Mouse (Mus musculus) embryo, embryonic 11.5 days (tissue): ENCODE data around the gene Klhl26.

Experiments used
- DNase-seq: peaks from one replicate; pipeline ENCODE4 v3.0.0-alpha.2; 2012; ENCODE audit warnings: low read depth, low spot score

Gene Klhl26

DNA sequence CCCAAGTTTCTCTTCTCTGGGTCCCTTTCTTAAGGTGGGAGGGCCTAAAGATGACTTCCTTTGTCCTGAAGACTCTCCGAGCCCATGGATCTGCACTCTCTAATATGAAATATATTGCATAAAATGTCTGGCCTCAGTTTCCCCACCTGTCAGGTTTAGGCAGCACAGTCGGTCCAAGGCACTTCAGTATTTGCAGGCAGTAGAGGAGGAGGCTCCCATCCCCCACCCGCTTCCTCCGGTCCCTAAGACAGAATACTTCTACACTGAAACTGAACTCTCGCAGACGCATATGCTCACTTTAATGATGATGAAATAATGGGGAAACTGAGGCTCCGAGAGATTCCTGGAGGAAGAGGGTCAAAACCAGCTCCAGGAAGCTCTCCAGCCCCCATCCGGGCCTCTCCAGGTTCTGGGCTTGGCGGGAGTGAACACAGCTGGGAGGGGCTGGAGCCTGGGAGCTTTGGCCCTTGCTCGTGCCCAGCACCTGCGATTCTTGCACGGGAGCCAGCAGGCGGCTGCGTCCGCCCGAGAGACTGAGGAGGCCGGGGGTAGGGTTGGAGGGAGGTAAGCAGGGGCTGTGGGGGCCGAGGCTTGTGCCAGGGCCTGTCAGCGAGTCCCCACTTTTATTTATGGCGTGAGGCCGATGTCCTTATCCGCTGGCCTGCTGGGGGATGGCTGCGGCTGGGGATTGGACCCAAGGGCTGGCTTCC is 25.2 kb upstream of the Klhl26 start:
- no peak for DNase-seq

DNA sequence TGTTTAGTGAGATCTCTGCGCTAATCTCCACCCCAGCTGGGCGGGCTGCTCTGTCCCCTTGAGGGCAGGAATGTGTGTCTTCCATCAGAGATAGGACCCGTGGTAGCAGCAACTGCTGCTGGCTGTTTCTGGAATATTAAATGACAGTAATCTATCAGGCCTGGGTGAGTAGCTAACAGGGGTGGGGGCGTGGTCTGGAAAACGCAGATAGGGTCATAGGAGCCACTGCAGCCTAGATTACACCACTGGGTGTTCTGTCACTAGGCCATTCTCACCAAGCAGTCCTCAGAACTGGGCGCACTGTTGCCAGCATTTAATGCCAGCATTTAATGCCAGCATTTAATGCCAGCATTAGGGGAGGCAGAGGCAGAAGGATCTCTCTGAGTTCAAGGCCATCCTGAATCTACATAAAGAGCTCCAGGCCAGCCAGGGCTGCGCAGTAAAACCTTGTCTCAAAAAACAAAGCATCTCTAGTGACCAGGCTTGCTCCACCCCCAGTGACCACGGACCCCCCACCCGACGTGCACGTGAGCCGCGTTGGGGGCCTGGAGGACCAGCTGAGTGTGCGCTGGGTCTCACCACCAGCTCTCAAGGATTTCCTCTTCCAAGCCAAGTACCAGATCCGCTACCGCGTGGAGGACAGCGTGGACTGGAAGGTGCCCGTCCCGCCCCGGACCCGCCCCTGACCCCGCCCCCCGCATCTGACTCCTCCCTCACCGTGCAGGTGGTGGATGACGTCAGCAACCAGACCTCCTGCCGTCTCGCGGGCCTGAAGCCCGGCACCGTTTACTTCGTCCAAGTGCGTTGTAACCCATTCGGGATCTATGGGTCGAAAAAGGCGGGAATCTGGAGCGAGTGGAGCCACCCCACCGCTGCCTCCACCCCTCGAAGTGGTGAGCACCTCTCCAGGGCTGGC is 23.9 kb upstream of the Klhl26 start:
- no peak for DNase-seq

DNA sequence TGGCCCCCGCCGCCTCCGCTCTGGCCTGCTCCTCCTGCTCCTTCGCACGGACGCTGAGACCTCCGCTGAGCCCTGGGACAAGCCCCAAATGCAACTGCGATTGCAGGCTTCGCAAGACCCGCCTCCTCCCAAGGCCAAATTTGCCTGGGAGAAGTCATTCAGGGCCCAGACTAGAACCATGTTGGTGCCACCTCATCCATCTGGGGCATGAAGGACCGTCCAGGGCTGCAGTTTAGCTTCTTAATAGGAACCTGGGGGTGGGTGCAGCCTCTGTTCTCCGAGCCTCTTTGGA is 18.9 kb upstream of the Klhl26 start:
- no peak for DNase-seq

DNA sequence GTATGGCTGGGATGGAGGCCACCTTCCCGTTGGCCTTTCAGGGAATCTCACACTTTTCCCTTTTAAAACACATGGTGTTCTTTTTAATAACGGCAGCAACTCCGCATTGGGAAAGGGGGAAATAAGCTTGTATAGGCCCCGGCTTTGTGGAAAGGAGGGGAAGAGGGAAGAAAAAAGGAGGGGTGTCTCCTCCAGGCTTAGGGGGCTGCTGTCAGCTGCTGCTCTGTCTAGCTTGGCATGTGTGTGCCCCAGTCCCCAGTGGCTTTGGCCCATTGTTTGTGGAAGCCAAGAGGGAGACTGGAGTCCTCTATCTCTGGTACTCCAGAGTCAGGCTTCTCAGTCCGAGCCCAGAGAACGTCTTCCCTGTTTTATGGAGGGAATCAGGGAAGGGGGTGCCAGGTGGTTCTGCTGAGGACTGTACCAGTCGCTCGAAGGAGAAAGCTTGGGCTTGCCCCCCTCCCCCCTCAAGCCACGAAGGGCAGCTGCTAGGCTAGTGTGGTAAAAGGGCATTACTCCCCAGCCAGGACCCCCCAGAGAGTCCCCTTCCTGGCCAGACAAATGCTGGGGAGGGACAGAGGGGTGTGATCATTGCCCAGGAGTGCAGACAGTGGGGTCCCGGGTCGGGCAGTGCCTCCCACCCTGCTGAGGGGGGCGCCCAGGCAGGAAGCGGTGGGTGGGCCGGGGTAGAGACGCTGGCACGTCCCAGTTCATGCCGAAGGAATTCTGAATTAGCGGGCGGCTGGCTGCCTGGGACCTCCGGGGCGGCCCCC is 18.4 kb upstream of the Klhl26 start:
- no peak for DNase-seq

DNA sequence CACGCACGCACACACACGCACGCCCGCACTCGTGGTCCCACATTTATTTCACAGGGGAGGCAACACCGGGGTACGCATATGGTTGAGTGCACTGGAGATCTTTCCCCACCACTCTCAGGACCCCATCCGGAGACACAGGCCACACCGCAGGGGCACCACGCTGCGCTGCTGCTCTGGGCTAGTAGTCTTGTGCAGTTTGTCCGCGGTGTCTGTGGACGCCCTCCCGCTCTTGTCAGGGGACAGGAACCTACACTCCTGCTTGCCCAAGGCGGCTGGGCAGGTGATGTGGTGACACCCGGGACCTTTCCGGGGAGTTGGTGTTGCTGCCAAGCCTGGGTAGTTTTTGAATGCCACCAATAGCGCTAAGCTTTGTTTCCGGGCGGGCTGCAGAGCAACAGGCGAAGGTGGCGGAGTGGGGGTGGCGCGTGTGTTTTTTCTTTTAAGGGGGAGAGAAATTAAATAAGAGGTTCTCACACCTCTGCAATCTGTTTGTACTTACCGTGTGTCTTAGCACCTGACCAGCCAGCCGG is 17.7 kb upstream of the Klhl26 start:
- no peak for DNase-seq

DNA sequence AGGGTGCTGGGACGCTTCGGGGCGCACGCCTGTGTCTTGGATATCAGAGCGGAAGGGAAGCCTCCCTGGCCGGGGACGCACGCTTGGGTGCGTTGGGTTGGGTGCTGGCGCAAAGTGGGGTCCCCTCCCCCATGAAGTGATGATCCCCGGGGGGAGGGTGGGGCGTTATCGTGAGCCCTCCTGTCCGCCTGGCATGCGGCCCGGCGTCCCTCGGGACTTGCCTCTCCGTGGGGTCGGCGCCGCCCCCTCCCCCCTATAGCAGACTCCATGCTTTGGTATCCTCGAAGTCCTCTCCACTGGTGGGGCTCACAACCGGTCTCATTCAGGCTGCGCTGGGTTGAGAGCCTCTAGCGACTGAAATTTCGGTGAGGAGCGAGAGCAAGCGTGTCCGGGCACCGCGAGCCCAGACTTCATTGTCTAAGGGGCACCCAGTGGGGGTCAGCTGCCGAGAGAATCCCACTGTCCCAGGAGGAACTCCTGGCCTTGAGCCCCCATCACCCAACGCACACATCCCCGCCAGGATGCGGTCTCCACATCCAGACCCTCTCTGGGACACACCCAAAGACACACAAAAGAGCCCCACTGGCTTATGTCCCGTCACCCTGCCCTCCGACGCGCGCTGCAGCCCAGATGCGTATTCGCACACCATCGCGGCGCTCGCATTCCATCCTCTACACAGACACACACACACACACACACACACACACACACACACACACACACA is 17.1 kb upstream of the Klhl26 start:
- DNase-seq: no peak

DNA sequence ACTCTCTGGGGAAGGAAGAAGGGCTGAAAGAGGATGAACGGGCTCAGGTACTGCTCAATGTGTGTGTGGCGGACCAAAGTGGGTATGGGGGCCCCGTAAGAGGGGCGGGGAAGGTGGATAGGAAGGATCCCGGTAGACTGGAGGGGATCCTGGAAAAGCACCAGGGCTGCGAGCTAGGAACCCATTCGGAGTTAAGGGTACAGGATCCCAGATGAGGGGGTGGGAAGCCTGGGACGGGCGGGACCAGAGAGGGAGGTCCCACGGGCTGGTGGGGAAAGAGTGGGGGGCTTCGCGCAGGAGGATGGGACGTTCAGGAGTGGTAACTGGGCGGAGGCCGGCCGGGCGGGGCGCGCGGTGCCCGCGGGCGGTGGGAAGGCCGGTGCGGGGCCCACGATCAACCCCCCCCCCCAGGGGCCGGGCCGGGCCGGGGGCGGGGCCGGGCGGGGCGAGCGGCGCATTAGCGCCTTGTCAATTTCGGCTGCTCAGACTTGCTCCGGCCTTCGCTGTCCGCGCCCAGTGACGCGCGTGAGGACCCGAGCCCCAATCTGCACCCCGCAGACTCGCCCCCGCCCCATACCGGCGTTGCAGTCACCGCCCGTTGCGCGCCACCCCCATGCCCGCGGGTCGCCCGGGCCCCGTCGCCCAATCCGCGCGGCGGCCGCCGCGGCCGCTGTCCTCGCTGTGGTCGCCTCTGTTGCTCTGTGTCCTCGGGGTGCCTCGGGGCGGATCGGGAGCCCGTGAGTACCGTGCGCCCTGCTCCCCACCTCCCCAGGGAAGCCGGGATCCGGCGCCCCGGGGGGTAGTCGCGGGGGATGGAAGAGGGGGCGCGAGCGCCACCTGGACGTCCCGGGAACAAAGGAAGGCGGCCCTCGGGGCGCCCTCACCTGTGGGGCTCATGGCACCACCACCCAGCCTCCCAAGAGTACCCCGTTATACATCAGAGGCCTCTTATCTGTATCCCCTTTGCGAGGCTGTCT is 16.2 kb upstream of the Klhl26 start, which contains the start of gene Crlf1:
Crlf1 (plus strand) TSS at position 495 of the 977 bp plus-strand sequence.
- DNase-seq: no peak

DNA sequence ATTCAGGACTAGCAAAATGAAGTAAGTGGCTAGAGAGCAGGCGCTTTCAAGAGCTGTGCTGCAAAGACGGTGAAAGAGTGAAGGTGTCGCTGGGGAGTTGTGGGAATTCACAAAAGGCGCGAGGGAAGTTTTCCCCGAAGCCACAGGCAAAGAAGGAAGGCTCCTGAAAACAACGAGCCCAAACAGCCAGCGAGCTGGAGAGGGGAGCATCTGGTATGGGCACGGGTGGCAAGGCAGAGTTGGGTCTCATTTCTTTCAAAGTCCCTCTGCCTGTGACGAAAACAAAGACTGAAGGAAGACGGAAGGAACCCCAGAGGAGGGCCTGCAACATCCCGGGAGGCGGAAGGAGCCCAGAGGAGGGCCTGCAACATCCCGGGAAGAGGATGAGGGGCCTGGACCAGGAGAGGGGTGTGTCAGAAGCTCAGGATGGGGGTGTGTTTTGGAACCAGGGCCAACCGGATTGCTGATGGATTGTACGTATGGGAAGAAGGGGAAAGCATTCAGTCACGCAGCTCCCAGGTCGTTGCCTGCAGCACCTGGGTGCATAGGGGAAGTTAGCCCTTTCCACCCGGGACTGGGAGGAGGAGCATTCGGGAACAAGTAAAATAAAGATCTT is 14.2 kb upstream of the Klhl26 start:
- DNase-seq: no peak

DNA sequence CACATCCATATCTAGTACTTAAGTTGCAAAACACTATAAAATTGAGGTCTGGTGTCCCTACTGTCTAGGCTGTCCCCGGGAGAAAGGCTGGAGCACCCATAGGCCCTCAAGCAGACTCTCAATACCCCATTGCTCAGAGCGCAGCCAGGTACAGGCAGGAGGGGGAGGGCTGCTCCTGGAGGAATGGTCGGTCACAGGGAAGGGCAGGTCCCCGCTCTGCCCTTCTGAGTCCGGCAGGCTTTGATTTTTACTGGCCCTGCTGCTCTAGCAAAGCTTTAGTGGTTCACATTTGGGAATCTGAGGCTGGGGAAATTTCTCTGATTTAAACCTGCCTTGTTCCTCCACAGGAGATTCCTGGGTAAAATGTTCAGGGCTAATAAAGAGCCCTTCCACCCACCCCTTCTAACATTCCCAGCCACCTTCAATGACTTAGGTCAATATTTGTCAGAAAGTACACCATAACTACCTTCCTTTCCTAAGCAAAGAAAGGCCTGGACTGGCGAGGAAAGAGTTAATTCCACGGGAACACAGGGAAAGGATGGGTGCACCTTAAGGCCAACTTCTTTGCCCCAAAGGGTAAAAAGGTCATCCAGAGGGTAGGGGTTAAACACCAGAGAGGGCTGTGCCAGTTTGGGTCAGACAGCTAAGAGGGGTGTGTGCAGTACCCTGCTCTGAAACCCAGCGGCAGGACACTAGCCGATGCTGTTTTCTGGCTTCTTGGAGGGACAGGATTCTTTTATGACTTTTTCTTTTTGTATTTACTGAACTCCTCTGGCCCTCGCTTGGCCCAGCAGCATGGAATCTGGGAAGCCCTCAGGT is 13.5 kb upstream of the Klhl26 start:
- no peak for DNase-seq

DNA sequence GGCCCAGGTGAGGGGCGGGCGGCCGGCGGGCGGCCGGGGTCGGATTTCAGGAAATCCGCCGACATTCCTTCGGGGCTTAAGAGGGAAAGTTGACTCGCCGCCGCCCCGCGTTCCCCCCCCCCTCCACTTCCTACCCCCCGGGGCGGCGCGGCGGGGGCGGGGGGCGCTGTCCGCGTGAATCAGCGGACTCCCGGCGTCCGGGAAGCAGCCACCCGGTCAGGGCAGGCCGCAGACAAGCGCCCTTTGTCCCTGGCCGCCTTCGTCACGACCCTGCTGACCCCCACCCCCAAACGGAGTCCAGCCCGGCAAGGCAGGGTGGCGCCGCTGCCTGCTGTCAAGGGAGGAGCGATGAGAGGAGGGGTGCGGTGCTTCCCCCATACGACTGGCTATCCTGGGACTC is 12.8 kb upstream of the Klhl26 start:
- DNase-seq: no peak

DNA sequence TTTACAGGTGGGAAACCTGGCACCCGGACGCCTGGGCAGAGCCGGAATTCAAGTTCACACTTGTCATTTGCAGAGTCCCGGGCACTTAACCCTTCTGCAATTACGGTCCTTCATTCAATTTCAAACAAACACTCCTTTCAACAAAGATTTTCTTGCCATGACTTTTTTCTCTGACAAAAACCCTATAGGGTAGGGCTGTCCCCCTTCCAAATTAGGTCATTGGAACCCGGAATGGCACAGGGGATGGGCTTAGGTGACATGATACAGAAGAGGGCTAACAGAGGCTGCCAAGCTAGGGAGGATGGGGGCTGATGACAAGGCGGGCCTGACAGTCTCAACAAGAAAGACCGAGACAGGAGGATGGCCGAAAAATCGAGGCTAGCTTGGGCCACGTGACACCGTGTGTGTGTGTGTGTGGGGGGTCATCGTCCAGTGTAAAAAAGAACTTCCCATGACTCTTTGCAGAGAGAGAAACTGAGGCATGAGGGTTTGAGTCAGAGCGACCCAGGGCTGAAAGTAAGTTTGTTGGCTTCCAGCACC is 12.2 kb upstream of the Klhl26 start:
- no peak for DNase-seq

DNA sequence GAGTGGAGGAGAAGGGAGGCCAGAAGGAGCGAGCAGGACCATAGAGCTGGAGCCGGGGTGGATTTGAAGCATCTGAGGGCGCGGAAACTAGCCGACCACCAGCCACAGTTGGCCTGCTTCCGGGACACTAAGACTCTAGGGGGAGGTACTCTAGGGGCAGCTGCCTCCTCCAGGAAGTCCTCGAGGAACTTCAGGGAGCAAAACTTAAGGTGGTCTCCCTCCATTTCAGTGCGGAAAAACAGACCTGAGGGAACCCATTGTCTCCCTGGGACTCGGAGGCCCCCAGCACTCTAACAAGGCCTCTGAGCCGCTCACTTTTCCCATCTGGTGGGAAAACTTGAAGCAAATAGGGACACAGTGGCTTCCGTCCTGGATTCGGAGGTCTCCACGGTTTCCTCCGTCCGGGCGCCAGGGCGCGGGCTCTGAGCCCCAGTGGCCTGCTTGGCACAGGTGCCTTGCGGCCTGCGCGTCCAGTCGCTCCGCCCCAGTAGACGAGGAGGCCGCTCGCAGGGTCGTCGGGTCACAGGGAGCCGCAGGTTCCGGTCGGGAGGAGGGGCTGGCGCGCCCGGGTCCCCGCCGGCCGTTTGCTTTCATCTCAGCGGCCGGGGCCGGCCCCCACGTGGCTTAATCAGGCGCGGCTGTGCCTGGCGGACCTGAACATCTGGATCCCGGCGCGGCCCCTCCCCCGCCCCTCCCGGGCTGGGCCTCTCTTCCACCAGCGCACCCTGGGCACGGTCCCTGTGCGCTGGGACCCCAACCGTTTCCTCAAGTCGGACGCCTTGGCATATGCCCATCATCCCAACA is 11.4 kb upstream of the Klhl26 start:
- no peak for DNase-seq

DNA sequence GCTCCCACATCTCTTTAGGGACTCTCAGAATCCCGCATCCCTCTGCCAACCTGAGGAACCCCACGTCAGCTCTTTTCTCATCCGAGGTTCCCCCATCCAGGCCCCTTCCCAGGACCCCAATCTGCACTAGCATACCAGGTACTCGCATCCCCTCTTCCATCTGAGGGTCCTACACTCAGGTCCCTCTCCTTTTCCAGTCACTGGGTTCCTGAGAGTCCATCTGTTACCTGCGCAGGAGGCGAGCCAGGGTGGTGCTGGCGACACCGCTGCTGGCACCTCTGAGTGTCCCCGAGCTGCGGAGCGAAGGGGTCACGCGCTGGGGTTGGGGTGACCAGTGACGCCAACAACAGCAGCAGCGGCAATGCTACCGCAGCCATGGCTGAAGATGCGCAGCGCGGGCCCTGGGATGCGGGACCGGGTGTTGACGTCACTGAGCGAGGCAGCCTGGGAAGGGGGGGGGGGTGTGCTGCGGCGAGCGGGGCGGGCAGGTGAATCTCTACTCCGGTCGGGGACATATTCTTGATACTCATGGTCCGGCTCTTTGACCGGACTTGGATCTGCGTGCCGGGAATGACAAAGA is 10.3 kb upstream of the Klhl26 start, which contains the start of gene Tmem59l:
Tmem59l (minus strand) TSS at position 418 of the 580 bp plus-strand sequence.
- DNase-seq: no peak

DNA sequence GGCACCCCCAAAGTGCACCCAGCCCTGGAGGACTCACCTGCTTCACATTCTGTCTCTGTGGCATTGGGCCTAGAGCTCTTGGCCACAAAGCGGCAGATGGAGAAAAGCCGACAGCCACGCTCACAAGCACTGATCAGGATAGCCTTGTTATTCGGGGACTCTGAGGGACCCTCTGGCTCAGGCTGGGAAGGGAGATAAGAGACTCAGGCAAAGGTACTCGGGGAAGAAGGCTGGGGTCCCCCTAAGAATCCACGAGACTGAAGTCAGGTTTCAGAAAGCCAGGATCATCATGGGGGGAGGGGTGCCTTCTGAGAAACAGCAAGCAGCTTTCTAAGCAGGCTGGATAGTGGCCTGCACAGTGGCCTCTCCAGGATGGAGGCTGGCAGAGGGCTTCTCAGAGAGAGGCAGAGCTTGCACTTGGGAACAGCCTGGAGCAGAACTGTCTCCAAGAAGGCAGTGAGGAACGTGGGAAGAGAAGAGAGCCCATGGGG is 9.5 kb upstream of the Klhl26 start:
- no peak for DNase-seq

DNA sequence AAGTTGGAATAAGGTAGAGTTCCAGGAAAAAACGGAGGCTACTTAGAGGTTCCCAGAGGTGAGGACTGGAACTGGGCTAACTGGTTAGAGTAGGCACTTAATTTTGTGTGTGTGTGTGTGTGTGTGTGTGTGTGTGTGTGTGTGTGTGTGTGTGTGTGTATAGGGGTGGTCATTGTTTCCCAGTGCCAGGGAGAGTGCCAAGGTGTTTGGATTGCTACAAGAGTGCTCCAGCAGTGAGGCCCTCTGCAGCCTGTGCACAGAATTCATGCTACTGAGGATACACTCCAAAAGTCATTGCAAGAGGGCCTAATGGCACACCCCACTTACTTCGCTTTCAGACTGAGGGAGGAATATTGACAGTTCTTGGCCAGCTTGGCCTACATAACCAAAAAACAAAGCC is 6.2 kb upstream of the Klhl26 start:
- DNase-seq: no peak

DNA sequence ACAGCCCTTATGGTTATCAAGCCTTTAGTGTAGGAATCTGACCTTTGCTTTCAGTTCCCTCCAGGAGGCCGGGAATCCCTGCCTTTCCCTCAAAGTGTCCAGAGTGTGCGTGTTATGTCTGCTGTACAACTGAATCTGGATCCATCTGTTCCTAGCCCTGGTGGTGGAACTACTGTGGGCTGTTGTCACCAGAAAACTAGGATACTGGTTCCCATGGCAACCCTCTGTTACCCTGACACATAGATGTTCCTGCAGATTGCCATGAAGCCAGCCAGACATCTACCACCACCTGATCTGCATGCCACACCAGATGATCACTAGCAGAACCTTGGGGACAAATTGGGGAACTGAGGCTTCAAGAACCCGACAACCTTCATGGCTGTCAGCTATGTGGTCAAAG is 5.1 kb upstream of the Klhl26 start:
- no peak for DNase-seq
